Mouse (Mus musculus) megakaryocyte-erythroid progenitor cell, adult 5-6 weeks (primary cell): ENCODE measurements at regions not wholly inside any gene's neighbourhood (a gene's known extent, or its start where the extent isn't known, plus 50 kb on each side); places are given as distances from the start of the nearest gene placed in this dataset.

Source experiments
- ATAC-seq: replicated peaks from 2 replicates; pipeline ENCODE4 v1.8.0; 2016; ENCODE audit warnings: mild to moderate bottlenecking, inconsistent platforms; ENCODE audit not compliant: severe bottlenecking, poor library complexity, low FRiP score, low TSS enrichment

- no peak for ATAC-seq
Measured at GRCm38 (mm10) chr6:51798577-51799240, 213.6 kb downstream of the Skap2 start.

GRCm38 (mm10) chr6:51805656-51806055, 206.7 kb downstream of the Skap2 start:
- no peak for ATAC-seq
